Mouse (Mus musculus): Measurements from ENCODE around the gene Ceacam3. TPM values are rescaled to one million over a fixed set of nuclear protein-coding genes. Genes with fewer than 3 reads are reported as not detected.
"Not testable (repeated sequence)": the region's sequence is repeated elsewhere in the genome, so short reads cannot be mapped to it uniquely, and the experiment has no call there.

The Ceacam3 gene
- not detected for total RNA-seq (2021)

DNA sequence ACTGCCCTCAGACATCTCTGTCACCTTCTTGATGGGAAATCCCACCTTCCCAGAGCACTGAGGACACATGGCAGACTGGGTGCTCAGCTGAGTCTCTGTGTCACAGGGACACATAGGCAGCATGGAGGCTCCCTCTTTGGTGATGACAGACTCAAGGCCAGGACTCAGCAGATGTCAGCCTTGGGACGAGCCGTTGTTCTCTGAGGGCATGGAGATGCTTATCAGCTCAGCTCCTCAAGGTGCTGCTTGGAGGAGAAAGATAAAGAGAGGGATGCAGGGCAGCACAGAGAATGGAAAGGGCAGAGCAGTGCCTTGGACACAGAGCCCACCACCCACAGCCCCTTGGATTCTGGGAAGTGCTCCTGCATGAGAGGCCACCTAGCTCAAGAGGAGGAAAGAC lies at the start of gene Ceacam3:
Gene Ceacam3 (plus strand): TSS at position 352 of the 400 bp plus-strand sequence.
- DNase-seq, result no peak

DNA sequence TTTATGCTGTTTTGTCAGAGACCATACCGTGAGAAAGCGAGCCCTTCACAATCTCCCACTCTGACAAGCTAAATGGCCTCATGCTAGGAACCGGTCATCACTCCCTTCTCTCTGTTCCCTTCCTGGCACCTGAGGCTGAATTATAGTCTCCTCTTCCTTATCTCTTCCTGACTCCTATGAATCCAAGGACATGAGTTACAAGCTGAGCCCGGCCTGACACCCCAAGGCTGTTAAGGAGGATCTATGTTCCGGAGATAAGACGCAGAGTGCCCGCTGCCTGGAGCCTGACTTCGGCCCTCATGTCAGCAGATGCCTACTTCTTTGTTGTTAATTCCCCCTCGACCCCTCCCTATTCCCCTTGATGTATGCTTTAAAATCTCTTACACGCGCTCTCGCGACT lies 48.5 kb upstream of the Ceacam3 start:
- not testable (repeated sequence) for DNase-seq

DNA sequence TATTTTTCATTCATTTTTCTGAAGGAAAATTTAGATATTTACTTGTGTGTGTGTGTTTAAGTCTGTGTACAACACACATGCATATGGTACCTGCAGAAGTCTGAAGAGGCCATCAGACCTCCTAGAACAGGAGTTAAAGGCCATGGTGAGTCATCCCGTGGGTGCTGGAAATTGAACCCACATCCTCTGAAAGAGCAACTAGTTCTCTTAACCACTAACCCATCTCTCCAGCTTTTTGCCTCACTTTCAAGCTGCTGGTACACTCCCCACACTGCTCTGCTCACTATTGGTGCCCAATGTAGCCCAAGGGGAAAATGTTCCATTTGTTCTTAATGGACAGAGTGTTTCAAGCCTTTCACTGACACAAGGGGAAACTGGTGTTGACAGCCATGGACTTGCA lies 14.8 kb upstream of the Ceacam3 start:
- no peak for DNase-seq

DNA sequence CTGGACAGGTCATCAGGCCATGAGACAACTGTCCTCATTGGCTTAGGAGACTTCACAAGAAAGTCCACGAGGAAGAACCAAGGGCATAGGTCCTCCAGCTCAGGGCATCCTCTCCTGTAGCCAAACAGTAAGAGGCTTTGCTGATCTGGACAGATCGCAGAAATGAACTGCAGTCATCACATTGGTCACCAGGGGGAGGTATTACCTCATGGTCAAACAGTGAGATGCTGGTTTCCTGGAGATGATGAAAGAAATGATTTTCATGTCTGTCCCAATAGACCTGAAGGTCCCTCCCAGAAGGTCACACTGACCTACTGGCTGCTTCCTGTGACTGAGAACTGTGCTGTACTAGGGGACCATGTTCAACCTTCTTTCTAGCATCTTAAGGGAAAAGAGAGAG lies 5.6 kb downstream of the Ceacam3 start:
- DNase-seq, result no peak

DNA sequence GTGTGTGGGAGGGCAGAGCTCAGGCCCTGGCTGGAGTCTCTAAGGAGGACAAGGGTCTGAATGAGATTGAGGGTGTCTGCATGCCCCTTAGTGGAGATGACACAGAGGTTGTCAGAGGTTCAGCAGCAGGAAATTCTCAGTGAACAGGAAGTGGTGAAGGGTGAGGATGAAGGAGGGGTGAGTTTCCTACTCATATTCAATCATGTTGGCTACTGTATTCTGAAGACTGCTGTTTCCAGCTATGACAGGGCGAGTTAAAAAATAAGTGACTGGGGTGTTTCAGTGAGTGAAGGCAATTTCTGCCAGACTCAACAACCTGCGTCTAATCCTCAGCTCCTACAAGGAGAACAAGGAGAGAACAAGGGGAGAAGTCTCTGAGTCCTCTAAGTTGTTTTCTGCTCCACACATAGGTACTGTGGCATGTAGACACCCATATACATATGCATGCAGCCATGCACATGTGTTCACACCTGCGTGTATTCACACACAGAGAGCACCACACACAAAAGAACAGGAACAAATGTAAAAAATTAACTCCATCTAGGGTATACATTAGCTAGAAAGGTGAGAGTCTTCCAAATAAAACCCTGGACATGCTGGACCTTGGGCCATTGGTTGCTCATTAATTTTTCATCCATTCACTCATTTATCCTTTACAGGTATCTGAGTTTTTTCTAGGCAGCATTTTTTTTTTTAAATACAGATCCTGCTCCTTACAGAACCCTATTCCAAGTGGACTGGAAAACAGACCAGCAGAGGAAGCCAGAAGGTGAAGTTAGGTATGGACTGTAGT lies 7.0 kb downstream of the Ceacam3 start:
- no peak for DNase-seq

DNA sequence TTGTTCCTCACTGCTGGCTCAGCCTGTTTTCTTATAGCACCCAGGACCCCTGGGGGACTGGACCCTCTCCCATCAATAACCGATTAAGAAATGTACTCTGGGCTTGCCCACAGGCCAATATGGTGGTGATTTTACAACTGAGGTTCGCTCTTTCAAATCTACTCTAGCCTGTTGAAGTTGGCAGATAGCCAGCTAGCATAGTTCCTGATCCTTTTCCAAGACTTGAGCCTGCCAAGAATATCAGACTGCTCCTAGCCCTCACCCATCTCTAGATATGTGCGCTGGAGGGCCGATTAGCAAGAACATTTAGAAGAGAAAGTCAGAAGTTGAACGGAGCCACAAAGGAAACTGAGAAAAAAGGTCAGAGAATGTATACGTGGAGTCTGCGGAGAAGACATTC lies 8.9 kb downstream of the Ceacam3 start:
- DNase-seq, result no peak

DNA sequence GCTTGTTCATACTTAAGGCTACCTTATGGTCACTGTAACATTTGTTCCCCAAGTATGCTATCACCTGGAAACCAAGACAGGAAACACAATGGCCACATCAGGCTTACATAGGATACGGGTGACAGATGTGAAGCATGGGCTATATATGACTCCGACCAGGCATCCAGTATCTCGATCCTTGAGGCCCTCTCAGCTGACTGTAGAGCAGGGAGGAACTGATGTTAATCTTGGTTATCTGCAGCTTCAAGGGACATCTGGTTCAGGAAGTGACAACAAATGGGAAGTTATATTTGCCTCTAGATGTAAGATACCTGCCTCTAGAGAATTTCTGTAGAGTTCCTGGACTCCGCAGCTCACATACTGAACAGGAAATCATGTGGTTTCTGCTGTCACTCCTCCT lies 21.7 kb downstream of the Ceacam3 start:
- no peak for DNase-seq

DNA sequence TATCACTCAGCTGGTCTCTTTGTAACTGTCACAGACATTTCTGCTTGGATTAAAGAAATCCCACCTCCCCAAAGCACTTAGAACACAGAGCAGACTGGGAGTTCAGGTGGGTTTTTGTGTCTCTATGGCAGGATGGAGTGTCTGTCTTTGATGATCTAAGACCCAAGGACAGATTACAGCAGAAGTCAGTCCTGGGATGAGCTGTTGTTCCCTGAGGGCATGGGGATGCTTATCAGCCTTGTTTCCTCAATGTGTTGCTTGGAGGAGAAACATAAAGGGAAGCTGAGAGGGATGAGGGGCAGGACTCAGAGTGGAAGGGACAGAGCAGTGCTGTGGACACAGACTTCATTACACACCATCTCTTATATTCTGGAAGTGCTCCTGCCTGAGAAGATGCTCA lies 53.1 kb downstream of the Ceacam3 start, which contains the start of gene Psg29:
Gene Psg29 (plus strand): TSS at position 301 of the 400 bp plus-strand sequence.
- DNase-seq, result no peak

DNA sequence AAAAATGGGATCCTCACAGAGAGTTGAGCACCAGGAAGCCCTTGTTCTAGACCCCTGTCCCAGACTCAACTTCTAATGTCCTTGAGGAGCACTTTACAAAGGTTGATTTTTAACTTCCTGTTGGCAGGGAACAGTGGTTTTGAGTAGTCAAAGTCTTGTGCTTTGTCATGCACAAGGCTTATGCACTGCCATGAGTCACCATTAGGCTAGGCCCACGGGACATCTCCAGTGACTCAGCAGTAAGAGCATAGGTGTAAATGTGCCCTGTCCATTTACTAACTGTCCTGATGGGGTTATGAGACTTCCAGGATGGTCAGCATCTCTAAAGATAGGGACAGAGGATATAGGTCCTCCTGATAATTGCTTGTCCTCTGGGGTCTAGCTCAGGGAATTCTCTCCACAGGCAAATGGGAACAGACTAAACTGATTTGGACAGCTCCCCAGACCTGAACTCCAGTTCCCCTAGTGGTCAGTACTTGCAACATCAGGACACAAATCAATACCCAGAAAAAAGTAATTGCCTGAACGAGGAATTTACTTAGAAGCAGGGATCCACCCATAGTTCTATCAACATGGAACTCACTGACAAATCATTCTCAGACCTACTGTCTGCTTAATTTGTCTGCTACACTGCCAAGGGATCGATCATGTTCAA lies 55.6 kb downstream of the Ceacam3 start:
- no peak for DNase-seq

Other genes with a start within 250 kb of the Ceacam3 start
- not detected for gene Ptgir, start 243.8 kb upstream of the Ceacam3 start, total RNA-seq (2021)
- gene Calm3, start 226.2 kb upstream of the Ceacam3 start, total RNA-seq (2021), result 1,000 to 10,000 TPM; 2,055 to 2,361 TPM
- 100 to 1,000 TPM; 345 to 361 TPM for gene Pnmal2, start 205.6 kb upstream of the Ceacam3 start, total RNA-seq (2021)
- 100 to 1,000 TPM; 119 to 124 TPM for gene Pnmal1, start 190.6 kb upstream of the Ceacam3 start, total RNA-seq (2021)
- 10 to 100 TPM; 55.2 to 56.6 TPM for gene Gm42372, start 167.2 kb upstream of the Ceacam3 start, total RNA-seq (2021)
- 1 to 10 TPM; 2.2 to 2.8 TPM for gene Ccdc8, start 157.6 kb upstream of the Ceacam3 start, total RNA-seq (2021)
- 100 to 1,000 TPM; 147 to 149 TPM for gene Ppp5c, start 122.4 kb upstream of the Ceacam3 start, total RNA-seq (2021)
- 10 to 100 TPM in 1 of 2 experiments, 1 to 10 TPM in 1; 4.3 to 14.4 TPM for gene Hif3a, start 87.9 kb upstream of the Ceacam3 start, total RNA-seq (2021)
- 1 to 10 TPM; 3.0 to 3.8 TPM for gene Psg16, start 76.2 kb upstream of the Ceacam3 start, total RNA-seq (2021)
- not detected for gene Psg29, start 53.2 kb downstream of the Ceacam3 start, total RNA-seq (2021)

Measured in layer of hippocampus, postnatal 36 days (tissue).